Mouse (Mus musculus) heart, embryonic 14.5 days (tissue): ENCODE data around the gene Fbxo21. TPM values are rescaled to one million over a fixed set of nuclear protein-coding genes. Genes with fewer than 3 reads are reported as not detected.

Experiments
- ATAC-seq: fragments of 200-750 bp; cut with Nextera tagmentation; 2 replicates; pipeline ENCODE4 v1.8.0; 2017; ENCODE audit warnings: low read depth, moderate TSS enrichment; ENCODE audit not compliant: insufficient number of reproducible peaks, insufficient read depth, low FRiP score
- H3K27ac ChIP-seq, 2 experiments: fragments of 200-500 bp in 1 of 2; fragments of 300-500 bp in 1 of 2; sonication (generic) in 1 of 2; replicated peaks in 1 of 2; 2 replicates each; pipeline ENCODE4 v1.5.1; 2012 to 2014; ENCODE audit warnings: low read depth in 2 of 2, low read length in 2 of 2, control low read depth in 1 of 2, mild to moderate bottlenecking in 1 of 2, mixed read lengths in 1 of 2; ENCODE audit not compliant: control insufficient read depth in 1 of 2, insufficient read depth in 1 of 2
- H3K27me3 ChIP-seq: fragments of 300-500 bp; sonication (generic); 2 replicates; pipeline ENCODE4 v1.6.1; 2014; ENCODE audit warnings: mild to moderate bottlenecking, low read length, control low read depth; ENCODE audit not compliant: control insufficient read depth, insufficient read depth
- H3K36me3 ChIP-seq: fragments of 300-500 bp; sonication (generic); 2 replicates; pipeline ENCODE4 v1.6.1; 2014; ENCODE audit warnings: mild to moderate bottlenecking, control low read depth, low read length, mixed read lengths; ENCODE audit not compliant: control insufficient read depth, insufficient read depth
- H3K4me1 ChIP-seq, 2 experiments: fragments of 200-500 bp in 1 of 2; fragments of 300-500 bp in 1 of 2; sonication (generic) in 1 of 2; 2 replicates each; pipeline ENCODE4 v1.6.1; 2012 to 2014; ENCODE audit warnings: low read length in 2 of 2, control low read depth in 1 of 2, mixed read lengths in 1 of 2; ENCODE audit not compliant: control insufficient read depth in 2 of 2, insufficient read depth in 2 of 2
- H3K4me2 ChIP-seq: fragments of 300-500 bp; sonication (generic); 2 replicates; pipeline ENCODE4 v1.6.1; 2014; ENCODE audit warnings: mild to moderate bottlenecking, low read length
- H3K4me3 ChIP-seq, 2 experiments: fragments of 200-500 bp in 1 of 2; fragments of 300-500 bp in 1 of 2; sonication (generic) in 1 of 2; 2 replicates each; pipeline ENCODE4 v1.5.1; 2012 to 2014; ENCODE audit warnings: low read length in 2 of 2, mild to moderate bottlenecking in 2 of 2, control low read depth in 1 of 2, low read depth in 1 of 2, moderate library complexity in 1 of 2; ENCODE audit not compliant: control insufficient read depth in 1 of 2, insufficient read depth in 1 of 2
- H3K9ac ChIP-seq: fragments of 300-500 bp; sonication (generic); 2 replicates; pipeline ENCODE4 v1.6.1; 2014; ENCODE audit warnings: mild to moderate bottlenecking, low read length
- H3K9me3 ChIP-seq: fragments of 300-500 bp; sonication (generic); 2 replicates; pipeline ENCODE4 v1.6.1; 2016; ENCODE audit warnings: low read length, control low read depth; ENCODE audit not compliant: control insufficient read depth
- WGBS: fragments of 180-500 bp; shearing (Covaris S2); extraction: QIAGEN DNeasy Blood & Tissue Kit; methylation state at CpG from one replicate; pipeline ENCODE4 v1.1.7; 2014; 5-methylcytosine and 5-hydroxymethylcytosine counted together
- polyA plus RNA-seq: library from polyadenylated mRNA; unstranded; fragments of >200 nt; fragmentation: Nextera tagmentation; extraction: Ambion mirVana; gene quantifications from 2 replicates; pipeline ENCODE4 v1.2.1, GENCODE M21; 2014

The Fbxo21 gene
- polyA plus RNA-seq, 1 experiment from 2014 or later, result 53.8 TPM

DNA sequence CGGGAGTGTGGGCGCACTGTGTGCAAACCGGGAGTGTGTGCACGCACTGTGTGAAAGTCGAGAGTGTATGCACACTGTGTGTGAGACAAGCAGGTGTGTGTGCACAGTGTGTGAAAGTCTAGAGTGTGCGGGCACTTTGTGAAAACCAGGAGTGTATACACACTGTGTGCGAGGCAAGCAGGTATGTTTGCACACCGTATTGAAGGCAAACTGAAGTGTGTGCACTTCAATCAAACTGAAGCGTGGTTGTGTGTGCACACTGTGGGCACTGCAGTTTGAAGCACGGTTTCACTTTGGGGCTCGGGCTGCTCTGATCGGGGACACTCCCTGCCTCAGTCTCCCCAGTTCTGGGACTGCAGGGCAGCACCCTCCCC is 52.5 kb downstream of the Fbxo21 start:
- Histone ChIP-seq H3K9me3 (no peaks in the 10 kb centered on the region), H3K36me3 (no peaks in the 10 kb centered on the region), H3K4me2 (peak overlapping the region; percentile 99), H3K4me1 (peaks cover 22 to 44% of the 10 kb centered on the region in 2 experiments), H3K27me3 (peaks cover 51% of the 10 kb centered on the region), H3K4me3 (peak overlapping the region; percentile 53 to 76), H3K27ac (no peak overlapping the region), H3K9ac (peak overlapping the region; percentile 72)
- no peak for ATAC-seq
- WGBS, result 4% methylated on average over 12 of the region's 12 CpGs

DNA sequence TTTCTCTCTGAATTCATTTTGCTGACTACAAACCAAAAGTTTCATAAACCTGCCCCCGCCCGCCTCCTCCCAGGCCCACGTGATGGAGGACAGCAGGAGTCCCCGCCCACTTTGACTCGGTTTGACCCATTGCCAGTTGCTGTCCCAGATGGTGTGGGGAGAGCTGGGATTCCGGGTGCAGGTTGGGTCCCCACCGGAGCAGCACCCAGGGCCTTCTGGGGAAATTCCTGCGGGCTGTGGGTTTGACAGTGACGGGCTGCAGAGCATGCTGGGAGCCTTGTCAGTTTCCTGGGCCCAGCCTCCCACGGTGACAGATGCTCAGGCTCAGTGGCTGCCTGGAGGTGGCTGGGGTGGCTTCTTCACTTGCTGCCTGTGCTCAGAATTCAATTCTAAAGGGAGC is 52.9 kb downstream of the Fbxo21 start:
- Histone ChIP-seq H3K9me3 (no peaks in the 10 kb centered on the region), H3K27me3 (peaks cover 51% of the 10 kb centered on the region), H3K4me2 (peak overlapping the region; percentile 99), H3K9ac (peak overlapping the region; percentile 72), H3K27ac (no peak overlapping the region), H3K4me3 (peak overlapping the region; percentile 53 to 76), H3K36me3 (no peaks in the 10 kb centered on the region), H3K4me1 (peaks cover 23 to 44% of the 10 kb centered on the region in 2 experiments)
- 3% methylated on average over 10 of the region's 10 CpGs for WGBS
- no peak for ATAC-seq

DNA sequence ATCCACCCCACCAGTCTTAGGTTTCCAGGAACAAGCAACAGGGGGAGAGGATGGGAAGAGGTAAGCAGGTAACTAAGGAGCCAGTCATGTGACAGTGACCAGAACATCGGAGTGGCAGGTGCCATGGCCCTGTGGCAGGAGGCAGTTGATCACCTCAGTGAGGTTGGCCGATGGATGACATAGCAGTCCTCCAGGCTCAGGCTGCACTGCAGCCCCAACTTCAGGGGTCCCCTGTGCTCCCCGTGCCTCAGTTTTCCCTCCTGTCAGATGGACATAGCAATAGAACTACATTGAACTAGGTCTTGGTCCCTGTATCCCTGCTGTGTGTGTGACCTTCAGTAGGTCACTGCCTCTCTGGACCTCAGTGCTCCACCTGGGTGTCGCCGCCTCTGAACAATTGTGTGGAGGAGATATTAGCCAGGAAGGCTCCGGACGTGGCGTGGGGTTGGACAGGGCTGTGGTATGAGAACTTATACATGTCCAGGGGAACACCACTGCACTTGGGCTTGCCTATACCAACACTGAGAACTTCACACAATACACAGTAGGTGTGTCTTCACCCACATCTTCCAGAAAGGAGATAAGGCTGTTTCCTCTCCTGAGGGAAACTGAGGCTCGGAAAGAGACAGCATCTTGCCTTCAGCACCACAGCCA is 53.6 kb downstream of the Fbxo21 start:
- WGBS, result 79% methylated on average over 9 of the region's 9 CpGs

DNA sequence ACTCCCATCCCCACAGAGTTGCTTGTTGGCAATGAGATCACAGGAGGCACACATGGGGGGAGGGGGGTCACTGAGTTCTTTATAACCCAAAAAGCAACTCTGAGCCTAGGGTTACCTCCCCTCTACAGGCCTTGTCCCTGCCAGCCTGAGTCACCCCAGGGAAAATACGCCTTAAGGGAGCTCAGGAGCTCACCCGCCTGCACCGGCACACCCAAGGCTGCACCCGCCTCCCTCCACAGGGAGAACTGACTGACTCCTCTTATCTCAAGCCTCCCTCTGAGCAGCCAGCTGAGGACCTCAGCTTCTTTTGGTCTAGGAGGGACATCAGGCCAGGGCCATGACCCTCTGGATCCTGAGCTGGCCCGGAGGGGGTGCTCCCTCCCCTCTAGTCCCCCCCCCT is 54.5 kb downstream of the Fbxo21 start:
- Histone ChIP-seq H3K4me1 (peaks cover 23 to 44% of the 10 kb centered on the region in 2 experiments), H3K27me3 (peaks cover 42% of the 10 kb centered on the region), H3K9me3 (peaks cover 8% of the 10 kb centered on the region), H3K36me3 (no peaks in the 10 kb centered on the region), H3K4me2 (no peak overlapping the region), H3K27ac (no peak overlapping the region), H3K9ac (no peak overlapping the region), H3K4me3 (no peak overlapping the region)
- WGBS, result 28% methylated on average over 5 of the region's 5 CpGs
- ATAC-seq, result 0 out of 2 replicates have a peak, but pooled peaks have one; percentile 3

More for the DNA sequence above, 53.6 kb downstream of the Fbxo21 start:
- H3K36me3 ChIP-seq, result no peaks in the 10 kb centered on the region
- peaks cover 4% of the 10 kb centered on the region for H3K9me3 ChIP-seq
- H3K27ac ChIP-seq, result no peak overlapping the region
- no peak for ATAC-seq
- peaks cover 51% of the 10 kb centered on the region for H3K27me3 ChIP-seq
- H3K4me2 ChIP-seq, result no peak overlapping the region
- H3K9ac ChIP-seq, result no peak overlapping the region
- peaks cover 23 to 44% of the 10 kb centered on the region in 2 experiments for H3K4me1 ChIP-seq
- H3K4me3 ChIP-seq, result no peak overlapping the region

DNA sequence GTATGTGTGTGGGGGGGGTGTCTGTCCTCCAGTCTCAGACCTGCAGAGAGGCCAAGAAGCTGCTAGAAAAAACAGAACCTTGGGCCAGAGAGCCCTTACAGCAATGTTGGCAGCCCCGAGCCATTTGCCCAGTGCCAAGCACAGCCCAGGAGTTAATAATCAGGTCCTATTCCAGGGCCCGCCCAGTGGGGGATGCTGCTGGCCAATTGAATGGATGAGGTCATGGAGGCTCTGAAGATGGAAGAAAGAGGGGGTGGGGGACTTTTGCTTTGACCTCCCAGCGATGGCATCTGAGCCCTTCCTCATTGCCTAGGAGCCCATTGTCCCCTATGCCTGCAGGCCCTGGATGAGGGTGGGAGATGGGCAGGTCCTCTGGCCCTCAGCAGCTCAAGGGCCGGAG is 55.0 kb downstream of the Fbxo21 start:
- H3K4me3 ChIP-seq, result no peak overlapping the region
- H3K4me2 ChIP-seq, result no peak overlapping the region
- ATAC-seq, result no peak
- H3K9ac ChIP-seq, result no peak overlapping the region
- H3K36me3 ChIP-seq, result no peaks in the 10 kb centered on the region
- H3K4me1 ChIP-seq, result peaks cover 21 to 40% of the 10 kb centered on the region in 2 experiments
- H3K9me3 ChIP-seq, result peaks cover 8% of the 10 kb centered on the region
- WGBS, result 61% methylated on average over 4 of the region's 4 CpGs
- no peak overlapping the region for H3K27ac ChIP-seq
- peaks cover 38% of the 10 kb centered on the region for H3K27me3 ChIP-seq

DNA sequence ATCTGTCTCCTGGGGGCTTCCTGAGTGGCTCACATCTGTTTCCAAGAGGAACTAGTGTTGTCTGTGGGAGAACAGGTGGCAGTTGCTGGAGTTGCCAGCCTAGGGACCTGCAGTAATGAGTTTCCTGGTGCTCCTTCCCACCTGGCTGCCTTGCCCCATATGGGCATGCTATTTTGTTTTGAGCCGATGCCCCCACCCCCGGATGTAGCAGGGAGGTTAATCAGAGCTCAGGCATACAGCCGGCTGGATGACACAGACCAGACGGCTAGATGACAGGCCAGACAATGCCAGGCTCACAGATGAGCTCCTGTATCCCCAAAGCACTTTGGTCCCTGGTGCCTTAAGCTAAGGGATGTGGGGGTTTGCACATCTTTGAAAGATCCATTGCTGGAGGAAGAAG is 56.8 kb downstream of the Fbxo21 start:
- Histone ChIP-seq H3K4me3 (no peak overlapping the region), H3K27ac (peak overlapping the region; percentile 38 to 67; a peak in 2 of 4 replicates), H3K27me3 (peaks cover 21% of the 10 kb centered on the region), H3K4me1 (peaks cover 24 to 37% of the 10 kb centered on the region in 2 experiments), H3K9ac (peak overlapping the region; percentile 12; the same call in 1 of the 2 replicates), H3K9me3 (peaks cover 8% of the 10 kb centered on the region), H3K36me3 (no peaks in the 10 kb centered on the region), H3K4me2 (no peak overlapping the region)
- WGBS, result 7% methylated on average over 4 of the region's 4 CpGs
- no peak for ATAC-seq

DNA sequence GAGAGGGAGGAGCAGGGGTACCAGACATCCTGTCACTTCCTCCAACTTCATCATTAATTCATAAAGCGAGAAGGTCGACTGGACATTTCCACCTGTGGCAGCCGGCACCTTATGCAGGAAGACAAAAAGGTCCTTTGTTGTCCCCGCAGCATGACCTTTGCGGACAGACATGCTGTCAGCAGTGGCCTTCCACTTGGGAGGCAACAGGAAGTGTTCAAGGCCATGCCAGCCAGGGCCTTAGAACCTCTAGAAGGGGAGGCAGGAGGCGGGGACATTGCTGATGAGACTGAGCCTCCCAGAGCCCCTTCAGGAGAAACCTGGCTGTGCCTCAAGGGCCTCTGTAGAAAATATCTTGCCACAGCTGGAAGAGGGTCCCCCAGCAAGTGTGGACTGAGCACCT is 57.2 kb downstream of the Fbxo21 start:
- 46% methylated on average over 6 of the region's 6 CpGs for WGBS
- Histone ChIP-seq H3K9ac (peak overlapping the region; percentile 12; the same call in 1 of the 2 replicates), H3K27ac (peak overlapping the region; percentile 38 to 67; a peak in 2 of 4 replicates), H3K4me3 (no peak overlapping the region), H3K36me3 (no peaks in the 10 kb centered on the region), H3K9me3 (peaks cover 8% of the 10 kb centered on the region), H3K27me3 (peaks cover 17% of the 10 kb centered on the region), H3K4me2 (no peak overlapping the region), H3K4me1 (peaks cover 21 to 32% of the 10 kb centered on the region in 2 experiments)
- ATAC-seq, result no peak

DNA sequence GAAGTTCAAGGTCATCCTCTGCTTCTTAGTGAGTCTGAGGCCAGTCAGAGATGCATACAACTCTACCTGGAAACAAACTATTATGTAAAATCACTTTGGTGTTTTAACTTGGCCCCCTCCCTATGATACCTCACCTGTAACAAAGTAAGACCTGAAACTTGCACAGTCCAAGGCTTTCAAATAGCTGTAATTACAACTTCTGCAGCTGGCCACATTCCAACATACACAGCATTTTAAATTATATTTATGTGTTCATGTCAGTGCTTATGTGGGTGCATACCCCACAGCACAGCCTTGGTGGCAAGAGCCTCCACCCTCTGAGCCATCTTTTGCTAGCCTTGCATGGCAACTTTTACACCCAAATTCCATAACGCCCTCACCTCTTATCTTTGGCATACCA is 58.1 kb downstream of the Fbxo21 start:
- no peak overlapping the region for H3K27ac ChIP-seq
- peaks cover 10% of the 10 kb centered on the region for H3K27me3 ChIP-seq
- no peak overlapping the region for H3K4me2 ChIP-seq
- WGBS, result 92% methylated on average over 1 of the region's 1 CpGs
- no peak for ATAC-seq
- H3K9ac ChIP-seq, result no peak overlapping the region
- H3K36me3 ChIP-seq, result no peaks in the 10 kb centered on the region
- H3K4me1 ChIP-seq, result peaks cover 21 to 25% of the 10 kb centered on the region in 2 experiments
- H3K4me3 ChIP-seq, result no peak overlapping the region
- H3K9me3 ChIP-seq, result peaks cover 8% of the 10 kb centered on the region
